Mouse (Mus musculus) hindbrain, postnatal 0 days (tissue): ENCODE data around the gene Gp5. TPM values are rescaled to one million over a fixed set of nuclear protein-coding genes. Genes with fewer than 3 reads are reported as not detected.
A peak's percentile ranks its signal among the peaks of the same experiment; 100 is the strongest.

Source experiments
- ATAC-seq: fragments of 200-750 bp; cut with Nextera tagmentation; 2 replicates; pipeline ENCODE4 v1.8.0; 2017; ENCODE audit warnings: mild to moderate bottlenecking, moderate TSS enrichment, moderate library complexity
- DNase-seq: peaks from one replicate; pipeline ENCODE4 v3.0.0-alpha.2; 2015; ENCODE audit warnings: low spot score
- H3K27ac ChIP-seq: fragments of 300-500 bp; sonication (generic); 2 replicates; pipeline ENCODE4 v1.5.1; 2014; ENCODE audit warnings: mild to moderate bottlenecking
- H3K27me3 ChIP-seq: fragments of 300-500 bp; sonication (generic); 2 replicates; pipeline ENCODE4 v1.6.1; 2014; ENCODE audit warnings: low read length, mixed read lengths; ENCODE audit not compliant: insufficient read depth
- H3K36me3 ChIP-seq: fragments of 300-500 bp; sonication (generic); 2 replicates; pipeline ENCODE4 v1.6.1; 2014; ENCODE audit warnings: low read length, mixed read lengths; ENCODE audit not compliant: insufficient read depth
- H3K4me1 ChIP-seq: fragments of 300-500 bp; sonication (generic); 2 replicates; pipeline ENCODE4 v1.6.1; 2014; ENCODE audit warnings: antibody characterized with exemption, low read length, mixed read lengths; ENCODE audit not compliant: insufficient read depth
- H3K4me2 ChIP-seq: fragments of 300-500 bp; sonication (generic); 2 replicates; pipeline ENCODE4 v1.6.1; 2014; ENCODE audit warnings: low read depth, mild to moderate bottlenecking, low read length, moderate library complexity, mixed read lengths
- H3K4me3 ChIP-seq: fragments of 300-500 bp; sonication (generic); 2 replicates; pipeline ENCODE4 v1.5.1; 2014; ENCODE audit warnings: low read length
- H3K9ac ChIP-seq: fragments of 300-500 bp; sonication (generic); replicated peaks from 2 replicates; pipeline ENCODE4 v1.6.1; 2014; ENCODE audit warnings: mild to moderate bottlenecking, low read length, moderate library complexity, mixed read lengths
- H3K9me3 ChIP-seq: fragments of 300-500 bp; sonication (generic); 2 replicates; pipeline ENCODE4 v1.6.1; 2016; ENCODE audit warnings: low read length, mixed read lengths
- CTCF ChIP-seq: IDR thresholded peaks from 2 replicates; pipeline ENCODE4 v1.5.1; 2016; ENCODE audit warnings: antibody characterized with exemption, control low read depth, low read depth
- WGBS: fragments of 180-500 bp; shearing (Covaris S2); extraction: QIAGEN DNeasy Blood & Tissue Kit; methylation state at CpG from one replicate; pipeline ENCODE4 v1.1.7; 2014; 5-methylcytosine and 5-hydroxymethylcytosine counted together
- polyA plus RNA-seq: library from polyadenylated mRNA; unstranded; fragments of >200 nt; fragmentation: Nextera tagmentation; extraction: Ambion mirVana; gene quantifications from 2 replicates; pipeline ENCODE4 v1.2.1, GENCODE M21; 2015
- total RNA-seq: library from RNA; depleted of rRNA; stranded (reverse); fragments of >200 nt; gene quantifications from 2 replicates; pipeline ENCODE4 v1.2.3, GENCODE M21; 2014

Gp5 gene
- total and polyA plus RNA-seq, 2 experiments from 2014 or later = 0.58 to 1.0 TPM

GRCm38 (mm10) chr16:30271223-30271761, 39.3 kb downstream of the Gp5 start:
- Histone ChIP-seq H3K4me2 (no peak overlapping the region), H3K27me3 (no peaks in the 10 kb centered on the region), H3K9me3 (no peaks in the 10 kb centered on the region), H3K4me3 (no peak overlapping the region), H3K27ac (0 out of 2 replicates have a peak overlapping the region, but pooled peaks have one; percentile 15), H3K36me3 (no peaks in the 10 kb centered on the region), H3K9ac (no peak overlapping the region), H3K4me1 (peaks cover 9% of the 10 kb centered on the region; the same call in 1 of the 2 replicates)
- ATAC-seq (no peak), DNase-seq (no peak)
- TF ChIP-seq CTCF = no peak
- 59% methylated on average over 8 of the region's 8 CpGs for WGBS

DNA sequence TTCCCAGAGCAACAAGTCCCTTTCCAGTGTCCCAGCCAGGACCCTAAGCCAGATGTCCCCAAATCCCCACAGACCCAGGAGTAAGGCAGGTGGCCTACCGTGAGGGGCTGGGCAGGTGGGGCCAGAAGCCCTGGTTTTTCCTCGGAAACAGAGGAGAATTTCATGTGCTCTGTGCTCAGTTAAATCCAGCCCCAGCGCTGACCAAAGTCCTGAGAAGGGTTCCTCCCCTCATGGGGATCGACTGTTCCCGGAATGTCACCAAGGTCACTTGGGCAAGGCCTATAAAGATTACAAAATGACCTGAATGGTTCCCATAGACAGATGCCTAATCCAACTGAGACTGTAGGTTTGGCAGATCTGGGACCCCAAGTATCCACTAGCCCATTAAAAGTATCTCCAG, 43.2 kb downstream of the Gp5 start, which contains the start of gene Cpn2:
TSS of gene Cpn2 (minus strand) at position 141 of the 400 bp plus-strand sequence.
- no peak within 1 kb of the TSS for H3K27ac ChIP-seq
- no peaks in the 10 kb centered on the region for H3K27me3 ChIP-seq
- H3K4me2 ChIP-seq = no peak within 1 kb of the TSS
- no peaks in the 10 kb centered on the region for H3K9me3 ChIP-seq
- DNase-seq (no peak), ATAC-seq (no peak)
- H3K36me3 ChIP-seq = no peaks in the 10 kb centered on the region
- no peak within 1 kb of the TSS for H3K9ac ChIP-seq
- H3K4me3 ChIP-seq = no peak within 1 kb of the TSS
- WGBS = 72% methylated on average over 5 of the region's 5 CpGs
- H3K4me1 ChIP-seq = peaks cover 9% of the 10 kb centered on the region; the same call in 1 of the 2 replicates
- no peak for TF ChIP-seq CTCF

- Histone ChIP-seq H3K27me3 (no peaks in the 10 kb centered on the region), H3K4me2 (no peak overlapping the region), H3K36me3 (no peaks in the 10 kb centered on the region), H3K4me1 (peaks cover 5% of the 10 kb centered on the region; the same call in 1 of the 2 replicates), H3K9ac (no peak overlapping the region), H3K27ac (no peak overlapping the region), H3K9me3 (no peaks in the 10 kb centered on the region), H3K4me3 (no peak overlapping the region)
- 65% methylated on average over 5 of the region's 5 CpGs for WGBS
- ATAC-seq (no peak), DNase-seq (no peak)
- TF ChIP-seq CTCF = no peak
Measured at GRCm38 (mm10) chr16:30266561-30266960, 44.0 kb downstream of the Gp5 start.

GRCm38 (mm10) chr16:30265611-30266010, 45.0 kb downstream of the Gp5 start:
- H3K27ac ChIP-seq = no peak overlapping the region
- H3K9ac ChIP-seq = no peak overlapping the region
- no peaks in the 10 kb centered on the region for H3K4me1 ChIP-seq
- no peaks in the 10 kb centered on the region for H3K36me3 ChIP-seq
- no peak for DNase-seq
- no peak overlapping the region for H3K4me2 ChIP-seq
- TF ChIP-seq CTCF = no peak
- WGBS = 79% methylated on average over 4 of the region's 4 CpGs
- no peak for ATAC-seq
- no peaks in the 10 kb centered on the region for H3K9me3 ChIP-seq
- H3K27me3 ChIP-seq = no peaks in the 10 kb centered on the region
- no peak overlapping the region for H3K4me3 ChIP-seq

- Histone ChIP-seq H3K4me3 (no peak overlapping the region), H3K36me3 (no peaks in the 10 kb centered on the region), H3K9me3 (no peaks in the 10 kb centered on the region), H3K27ac (no peak overlapping the region), H3K27me3 (no peaks in the 10 kb centered on the region), H3K9ac (no peak overlapping the region), H3K4me2 (no peak overlapping the region), H3K4me1 (no peaks in the 10 kb centered on the region)
- no peak for TF ChIP-seq CTCF
- 58% methylated on average over 4 of the region's 4 CpGs for WGBS
- ATAC-seq = no peak
- no peak for DNase-seq
Measured at GRCm38 (mm10) chr16:30263156-30263555, 47.4 kb downstream of the Gp5 start.

DNA sequence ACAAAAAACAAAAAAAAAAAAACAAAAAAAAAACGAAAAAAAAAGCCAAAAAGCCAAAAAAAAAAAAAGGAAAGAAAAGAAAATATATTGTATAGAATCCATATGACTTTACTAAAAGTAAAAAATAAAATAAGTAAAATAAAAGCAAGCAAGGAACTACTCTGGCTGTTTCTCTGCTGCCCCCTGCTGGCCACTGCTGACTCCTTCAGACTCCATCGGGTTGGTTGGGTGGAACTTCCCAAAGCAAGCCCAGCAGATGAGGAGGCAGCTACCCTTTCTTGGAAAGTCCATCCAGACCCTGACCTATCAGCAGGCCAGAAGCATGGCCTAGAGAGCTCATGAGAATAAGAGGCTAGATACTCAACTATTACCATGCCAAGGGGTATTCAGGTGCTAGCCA, 47.9 kb downstream of the Gp5 start:
- no peaks in the 10 kb centered on the region for H3K4me1 ChIP-seq
- H3K27ac ChIP-seq = no peak overlapping the region
- TF ChIP-seq CTCF = peak; percentile 85
- 0% methylated on average over 2 of the region's 2 CpGs for WGBS
- no peak overlapping the region for H3K9ac ChIP-seq
- no peaks in the 10 kb centered on the region for H3K9me3 ChIP-seq
- DNase-seq = peak; percentile 84
- ATAC-seq = no peak; the same call in 1 of the 2 replicates
- H3K27me3 ChIP-seq = no peaks in the 10 kb centered on the region
- no peak overlapping the region for H3K4me3 ChIP-seq
- no peaks in the 10 kb centered on the region for H3K36me3 ChIP-seq
- no peak overlapping the region for H3K4me2 ChIP-seq

- Histone ChIP-seq H3K4me2 (no peak overlapping the region), H3K36me3 (no peaks in the 10 kb centered on the region), H3K9ac (no peak overlapping the region), H3K9me3 (no peaks in the 10 kb centered on the region), H3K27ac (no peak overlapping the region), H3K4me1 (no peaks in the 10 kb centered on the region), H3K27me3 (no peaks in the 10 kb centered on the region), H3K4me3 (no peak overlapping the region)
- WGBS = 89% methylated on average over 10 of the region's 10 CpGs
- DNase-seq (no peak), ATAC-seq (no peak)
- TF ChIP-seq CTCF = no peak
Measured at GRCm38 (mm10) chr16:30262157-30262556, 48.4 kb downstream of the Gp5 start.
